In the genomic region with DNA sequence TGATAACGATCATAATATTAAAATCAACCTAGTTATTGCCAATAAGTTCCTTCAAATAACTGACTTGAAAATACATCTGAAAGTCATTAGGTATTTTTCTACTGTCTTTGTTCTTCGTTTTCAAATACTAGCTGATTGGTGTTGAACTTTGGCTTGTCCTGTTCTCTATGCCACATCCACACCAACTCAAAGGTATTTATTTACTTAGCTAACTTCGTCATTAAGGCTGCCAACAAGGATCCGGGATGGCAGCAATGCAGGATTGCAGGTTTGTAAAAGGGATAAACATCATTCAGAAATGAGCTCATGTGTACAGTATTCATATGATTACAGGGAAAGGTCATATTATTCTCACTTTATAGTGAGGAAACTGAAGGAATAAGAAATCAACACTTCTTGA, we compare ENCODE assay signal across 15 mouse cellular contexts.
"Had no signal": no experiment of that assay in that cellular context is flagged by ENCODE, and none has a peak within 500 bp of the region (broad histone marks: within the 10 kb centered on the region; RNA-seq: fewer than 3 reads in every experiment).

No protein-coding gene starts in this region.

- H3K36me3 ChIP-seq: hindbrain, embryonic 15.5 days; limb, embryonic 10.5 days; liver, embryonic 15.5 days; midbrain, embryonic 10.5 days; neural tube, embryonic 13.5 days had no signal

- H3K4me3 ChIP-seq: hindbrain, embryonic 15.5 days; left cerebral cortex, adult 2 months; limb, embryonic 10.5 days; midbrain, embryonic 10.5 days; neural tube, embryonic 13.5 days had no signal

- H3K27me3 ChIP-seq: hindbrain, embryonic 15.5 days; liver, embryonic 15.5 days; neural tube, embryonic 13.5 days had no signal

- H3K9me3 ChIP-seq: hindbrain, embryonic 15.5 days; limb, embryonic 10.5 days; liver, embryonic 15.5 days; midbrain, embryonic 10.5 days; neural tube, embryonic 13.5 days had no signal

- H3K27ac ChIP-seq: hindbrain, embryonic 15.5 days; left cerebral cortex, adult 2 months; limb, embryonic 10.5 days; midbrain, embryonic 10.5 days; neural tube, embryonic 13.5 days had no signal

- H3K4me2 ChIP-seq: hindbrain, embryonic 15.5 days; neural tube, embryonic 13.5 days had no signal

- DNase-seq: lung, embryonic 14.5 days; lung, postnatal 10 days; lung, postnatal 4 days; midbrain, embryonic 14.5 days; retina, postnatal 1 day; right cerebral cortex, postnatal 4 days; spleen, adult 18-20 months; thymus, adult 18-20 months; thymus, postnatal 14 days had no signal

- H3K9ac ChIP-seq: hindbrain, embryonic 15.5 days; liver, embryonic 15.5 days; lung, embryonic 14.5 days; neural tube, embryonic 13.5 days had no signal
